Mouse (Mus musculus) liver, postnatal 0 days (tissue): Measurements from ENCODE around the gene Tmem18. TPM values are rescaled to one million over a fixed set of nuclear protein-coding genes. Genes with fewer than 3 reads are reported as not detected.

Experiments used
- ATAC-seq: fragments of 200-750 bp; cut with Nextera tagmentation; 2 replicates; pipeline ENCODE4 v1.8.0; 2017; ENCODE audit warnings: mild to moderate bottlenecking, moderate library complexity
- DNase-seq: peaks from one replicate; pipeline ENCODE4 v3.0.0-alpha.2; 2016
- H3K27ac ChIP-seq: fragments of 300-500 bp; sonication (generic); 2 replicates; pipeline ENCODE4 v1.5.1; 2014; ENCODE audit warnings: antibody characterized with exemption, moderate library complexity, mild to moderate bottlenecking, low read depth
- H3K27me3 ChIP-seq: fragments of 300-500 bp; sonication (generic); 2 replicates; pipeline ENCODE4 v1.6.1; 2014; ENCODE audit warnings: low read length, control low read depth, mixed read lengths; ENCODE audit not compliant: insufficient read depth
- H3K36me3 ChIP-seq: fragments of 300-500 bp; sonication (generic); replicated peaks from 2 replicates; pipeline ENCODE4 v1.6.1; 2014; ENCODE audit warnings: mild to moderate bottlenecking, control low read depth, low read length, moderate library complexity, mixed read lengths; ENCODE audit not compliant: insufficient read depth
- H3K4me1 ChIP-seq: fragments of 300-500 bp; sonication (generic); 2 replicates; pipeline ENCODE4 v1.6.1; 2014; ENCODE audit warnings: antibody characterized with exemption, mild to moderate bottlenecking, control low read depth; ENCODE audit not compliant: insufficient read depth
- H3K4me2 ChIP-seq: fragments of 300-500 bp; sonication (generic); 2 replicates; pipeline ENCODE4 v1.6.1; 2014; ENCODE audit warnings: low read depth, mild to moderate bottlenecking, low read length, moderate library complexity, mixed read lengths
- H3K4me3 ChIP-seq: fragments of 300-500 bp; sonication (generic); 2 replicates; pipeline ENCODE4 v1.5.1; 2014; ENCODE audit warnings: low read depth, low read length
- H3K9ac ChIP-seq: fragments of 300-500 bp; sonication (generic); replicated peaks from 2 replicates; pipeline ENCODE4 v1.6.1; 2014; ENCODE audit warnings: mild to moderate bottlenecking, moderate library complexity
- H3K9me3 ChIP-seq: fragments of 300-500 bp; sonication (generic); 2 replicates; pipeline ENCODE4 v1.6.1; 2016; ENCODE audit warnings: mild to moderate bottlenecking, control low read depth, low read length, mixed read lengths
- CTCF ChIP-seq: sonication (generic); IDR thresholded peaks from 2 replicates; pipeline ENCODE4 v1.5.1; 2016; ENCODE audit warnings: antibody characterized with exemption, low read depth
- EP300 ChIP-seq: IDR thresholded peaks from 2 replicates; pipeline ENCODE4 v1.6.1; 2016; ENCODE audit warnings: antibody characterized with exemption, low read depth, mild to moderate bottlenecking
- microRNA-seq: library from miRNA; unstranded; fragments of <30 nt; microRNA quantifications from one replicate; pipeline ENCODE4, GENCODE M21; 2016
- polyA plus RNA-seq: library from polyadenylated mRNA; unstranded; fragments of >200 nt; fragmentation: Nextera tagmentation; extraction: Ambion mirVana; gene quantifications from 2 replicates; pipeline ENCODE4 v1.2.1, GENCODE M21; 2015

Tmem18 gene
- polyA plus RNA-seq, 1 experiment from 2014 or later = 5.1 TPM

DNA sequence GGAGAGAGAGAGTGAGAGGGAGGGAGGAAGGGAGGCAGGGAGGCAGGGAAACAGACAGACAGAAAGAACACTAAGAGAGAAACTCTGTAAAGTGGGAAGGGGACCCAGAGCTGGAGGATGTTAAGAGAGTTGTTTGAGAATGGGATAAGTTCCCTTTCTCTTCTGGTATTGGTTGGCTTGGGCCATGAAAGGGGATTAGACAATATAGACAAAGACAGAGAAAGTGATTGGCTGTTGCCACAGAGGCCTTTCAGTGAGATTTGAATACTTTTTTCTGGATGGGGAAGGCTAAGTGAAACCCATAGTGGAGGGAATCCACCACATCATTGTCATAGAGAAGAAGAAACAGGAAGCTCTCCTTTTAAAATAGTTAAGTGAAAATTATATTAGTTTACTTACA lies 50.3 kb downstream of the Tmem18 start:
- TF ChIP-seq EP300 (no peak), CTCF (no peak)
- DNase-seq = no peak
- H3K9ac ChIP-seq = no peak overlapping the region
- no peaks in the 10 kb centered on the region for H3K9me3 ChIP-seq
- no peak overlapping the region for H3K4me3 ChIP-seq
- ATAC-seq = no peak
- no peaks in the 10 kb centered on the region for H3K27me3 ChIP-seq
- no peak overlapping the region for H3K4me2 ChIP-seq
- H3K27ac ChIP-seq = no peak overlapping the region
- no peaks in the 10 kb centered on the region for H3K36me3 ChIP-seq
- no peaks in the 10 kb centered on the region for H3K4me1 ChIP-seq

Small RNA genes within 50 kb of the gene (microRNA-seq; reads per million reads assigned to microRNA genes)
- not detected for gene Gm25243

Other genes with a start within 250 kb of the Tmem18 start
- gene Sntg2, start 211.1 kb upstream of the Tmem18 start, polyA plus RNA-seq = 0.06 and 0.20 TPM in 2 replicates